Mouse (Mus musculus) stomach, embryonic 16.5 days (tissue): ENCODE results near the gene Ccdc124. TPM values are rescaled to one million over a fixed set of nuclear protein-coding genes. Genes with fewer than 3 reads are reported as not detected.

ENCODE experiments used
- ATAC-seq: fragments of 200-750 bp; cut with Nextera tagmentation; 2 replicates; pipeline ENCODE4 v1.8.0; 2017; ENCODE audit warnings: moderate number of reproducible peaks, moderate TSS enrichment; ENCODE audit not compliant: insufficient read depth, low FRiP score
- H3K27ac ChIP-seq: fragments of 300-500 bp; sonication (generic); 2 replicates; pipeline ENCODE4 v1.5.1; 2014; ENCODE audit warnings: low read length
- H3K27me3 ChIP-seq: fragments of 300-500 bp; sonication (generic); 2 replicates; pipeline ENCODE4 v1.6.1; 2014; ENCODE audit warnings: low read length, control low read depth, mixed read lengths; ENCODE audit not compliant: control insufficient read depth, insufficient read depth
- H3K36me3 ChIP-seq: fragments of 300-500 bp; sonication (generic); 2 replicates; pipeline ENCODE4 v1.6.1; 2014; ENCODE audit warnings: low read length; ENCODE audit not compliant: control insufficient read depth, insufficient read depth
- H3K4me1 ChIP-seq: fragments of 300-500 bp; sonication (generic); 2 replicates; pipeline ENCODE4 v1.6.1; 2014; ENCODE audit warnings: low read length, control low read depth, mixed read lengths; ENCODE audit not compliant: control insufficient read depth, insufficient read depth
- H3K4me2 ChIP-seq: fragments of 300-500 bp; sonication (generic); 2 replicates; pipeline ENCODE4 v1.6.1; 2014; ENCODE audit warnings: low read depth, low read length, mixed read lengths
- H3K4me3 ChIP-seq: fragments of 300-500 bp; sonication (generic); replicated peaks from 2 replicates; pipeline ENCODE4 v1.5.1; 2014; ENCODE audit warnings: mild to moderate bottlenecking, low read length
- H3K9ac ChIP-seq: fragments of 300-500 bp; sonication (generic); 2 replicates; pipeline ENCODE4 v1.6.1; 2014; ENCODE audit warnings: low read length
- H3K9me3 ChIP-seq: fragments of 300-500 bp; sonication (generic); replicated peaks from 2 replicates; pipeline ENCODE4 v1.6.1; 2016; ENCODE audit warnings: low read length, control low read depth; ENCODE audit not compliant: control insufficient read depth
- WGBS: fragments of 180-500 bp; shearing (Covaris S2); extraction: QIAGEN DNeasy Blood & Tissue Kit; methylation state at CpG from one replicate; pipeline ENCODE4 v1.1.7; 2014; 5-methylcytosine and 5-hydroxymethylcytosine counted together
- polyA plus RNA-seq: library from polyadenylated mRNA; unstranded; fragments of >200 nt; fragmentation: Nextera tagmentation; extraction: Ambion mirVana; gene quantifications from 2 replicates; pipeline ENCODE4 v1.2.1, GENCODE M21; 2015

Gene Ccdc124
- polyA plus RNA-seq, 1 experiment from 2014 or later, result 89.6 TPM

- ATAC-seq, result no peak
- H3K4me2 ChIP-seq, result no peak overlapping the region
These were observed 7.2 kb downstream of the Ccdc124 start for GRCm38 (mm10) chr8:70866566-70866965.

DNA sequence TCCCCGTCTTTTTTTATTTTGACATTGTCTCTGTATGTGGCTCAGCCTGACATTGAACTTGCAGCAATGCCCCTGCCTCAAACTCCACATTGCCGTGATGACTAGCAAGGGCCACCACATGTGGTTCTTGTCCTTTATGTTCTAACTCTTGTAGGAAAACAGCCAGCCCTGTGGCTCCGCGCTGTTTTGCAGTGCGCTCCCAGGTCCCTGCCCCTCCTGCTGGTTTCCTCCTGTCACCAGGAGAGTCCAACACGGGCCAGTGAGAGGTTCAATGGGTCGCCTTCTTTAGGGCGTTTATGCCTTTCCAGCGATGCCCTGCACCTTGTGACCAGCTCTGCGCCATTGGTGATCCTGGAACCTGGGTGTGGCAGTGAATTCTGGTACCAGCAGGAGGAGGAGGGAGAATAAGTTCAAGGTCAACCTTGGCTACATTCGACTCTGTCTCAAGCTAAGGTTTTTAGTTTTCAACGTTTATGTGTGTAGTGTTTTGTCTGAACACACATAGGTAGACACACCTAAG, 7.7 kb downstream of the Ccdc124 start:
- Histone ChIP-seq H3K4me3 (peak overlapping the region; percentile 70), H3K27me3 (peaks cover 16% of the 10 kb centered on the region), H3K4me1 (peaks cover 46% of the 10 kb centered on the region), H3K9me3 (no peaks in the 10 kb centered on the region), H3K27ac (peak overlapping the region; percentile 59), H3K36me3 (peaks cover 5% of the 10 kb centered on the region; the same call in 1 of the 2 replicates), H3K9ac (peak overlapping the region; percentile 54), H3K4me2 (peak overlapping the region; percentile 79)
- 5% methylated on average over 12 of the region's 12 CpGs for WGBS
- peak; percentile 8; the same call in 1 of the 2 replicates for ATAC-seq

More at GRCm38 (mm10) chr8:70866566-70866965, 7.2 kb downstream of the Ccdc124 start:
- no peak overlapping the region for H3K9ac ChIP-seq
- H3K4me3 ChIP-seq, result no peak overlapping the region
- 76% methylated on average over 7 of the region's 7 CpGs for WGBS
- peaks cover 16% of the 10 kb centered on the region for H3K27me3 ChIP-seq
- peaks cover 5% of the 10 kb centered on the region; the same call in 1 of the 2 replicates for H3K36me3 ChIP-seq
- peaks cover 46% of the 10 kb centered on the region for H3K4me1 ChIP-seq
- no peak overlapping the region for H3K27ac ChIP-seq
- H3K9me3 ChIP-seq, result no peaks in the 10 kb centered on the region

- H3K27ac ChIP-seq, result peak overlapping the region; percentile 86
- H3K36me3 ChIP-seq, result peaks cover 5% of the 10 kb centered on the region; the same call in 1 of the 2 replicates
- peak overlapping the region; percentile 79 for H3K4me2 ChIP-seq
- under 1% methylated on average over 46 of the region's 46 CpGs for WGBS
- H3K27me3 ChIP-seq, result peaks cover 16% of the 10 kb centered on the region
- no peaks in the 10 kb centered on the region for H3K9me3 ChIP-seq
- H3K4me1 ChIP-seq, result peaks cover 46% of the 10 kb centered on the region
- H3K4me3 ChIP-seq, result peak overlapping the region; percentile 70
- peak overlapping the region; percentile 79 for H3K9ac ChIP-seq
- peak; percentile 92 for ATAC-seq
These were observed 8.3 kb downstream of the Ccdc124 start for GRCm38 (mm10) chr8:70865350-70866000.

- Histone ChIP-seq H3K4me3 (peak overlapping the region; percentile 70), H3K27ac (peak overlapping the region; percentile 86), H3K9ac (peak overlapping the region; percentile 79), H3K4me1 (peaks cover 44% of the 10 kb centered on the region), H3K9me3 (no peaks in the 10 kb centered on the region), H3K36me3 (peaks cover 5% of the 10 kb centered on the region; the same call in 1 of the 2 replicates), H3K27me3 (peaks cover 16% of the 10 kb centered on the region), H3K4me2 (peak overlapping the region; percentile 79)
- WGBS, result 4% methylated on average over 24 of the region's 24 CpGs
- ATAC-seq, result no peak
These were observed 9.0 kb downstream of the Ccdc124 start for GRCm38 (mm10) chr8:70864712-70865221.

DNA sequence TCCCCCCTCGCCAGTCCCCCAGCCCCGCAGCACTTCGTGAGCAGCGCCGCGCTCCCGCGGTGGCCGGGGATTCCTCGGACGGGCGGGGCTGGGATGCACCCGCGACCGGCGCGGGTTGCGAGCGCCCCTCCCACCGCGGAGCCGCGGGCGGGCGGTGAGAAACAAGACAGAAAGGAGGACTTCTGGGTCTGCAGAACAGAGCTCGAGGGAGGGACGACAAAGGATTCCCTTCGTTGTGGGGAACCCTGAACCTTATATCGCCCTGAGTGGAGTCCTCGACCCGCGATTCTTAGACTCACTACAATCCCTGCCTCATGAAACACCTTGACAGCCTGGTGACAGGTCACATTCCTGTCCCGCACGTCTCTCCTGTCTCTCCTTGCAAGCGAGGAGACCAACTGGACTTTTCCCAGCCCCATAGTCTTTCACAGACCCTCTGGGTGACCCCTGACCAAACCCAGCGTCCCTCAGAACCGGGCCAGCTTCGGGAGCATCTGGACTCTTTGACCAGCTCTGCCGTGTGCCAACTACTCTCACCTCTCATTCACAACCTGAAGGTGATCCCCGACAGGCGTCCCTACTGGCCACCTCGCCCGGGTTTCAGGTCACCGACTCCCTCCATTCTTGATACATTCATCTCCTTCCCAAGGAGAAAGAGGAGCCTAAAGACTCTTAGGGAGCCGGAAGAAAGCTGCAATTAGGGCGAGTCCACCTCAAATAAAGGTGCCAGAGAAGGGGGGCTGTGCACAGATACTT, 9.6 kb downstream of the Ccdc124 start:
- Histone ChIP-seq H3K9ac (peak overlapping the region; percentile 79), H3K27ac (0 out of 2 replicates have a peak overlapping the region, but pooled peaks have one; percentile 86)
- 2% methylated on average over 46 of the region's 46 CpGs for WGBS

DNA sequence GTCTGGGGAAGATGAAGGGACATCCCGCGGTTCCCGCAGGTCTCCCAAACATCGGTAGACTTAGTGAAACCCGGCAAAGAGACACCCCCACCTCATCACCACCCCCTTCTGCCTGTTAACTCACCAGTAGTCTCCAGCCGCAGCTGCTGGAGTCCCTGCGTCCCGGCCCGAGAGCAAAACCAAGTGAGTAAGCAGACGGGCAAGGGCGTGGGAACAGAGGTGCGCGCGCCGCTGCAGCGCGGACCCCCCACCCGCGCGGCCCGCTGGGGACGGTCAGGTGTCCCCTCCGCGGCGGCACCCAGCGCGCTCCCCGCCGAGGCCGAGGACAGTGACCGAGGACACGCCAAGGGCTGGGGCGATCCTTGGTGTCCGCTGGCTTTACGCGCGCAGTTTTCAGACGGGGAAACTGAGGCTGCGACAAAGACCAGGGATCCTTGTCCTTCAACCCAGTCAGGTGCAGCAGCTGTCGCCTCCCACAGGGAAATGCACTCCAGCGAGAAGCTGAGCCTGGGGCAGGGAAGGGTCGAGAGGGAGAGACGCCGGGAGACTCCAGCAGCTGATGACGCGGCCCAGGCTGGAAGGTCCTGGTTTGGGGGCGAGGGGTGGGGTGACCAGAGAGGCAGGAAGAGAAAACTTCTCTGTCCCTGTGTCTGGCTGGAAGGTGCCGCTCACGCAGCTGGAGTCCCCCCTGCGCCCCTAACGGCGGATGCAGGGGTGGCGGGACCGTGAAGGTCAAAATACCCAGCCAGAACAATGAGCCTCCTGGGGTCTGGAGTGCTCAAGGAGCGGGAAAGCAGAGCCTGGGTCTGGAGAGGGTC, 10.7 kb downstream of the Ccdc124 start, which contains the start of gene Kcnn1:
Gene Kcnn1 (minus strand): TSS at position 435 of the 818 bp plus-strand sequence.
- no peak for ATAC-seq
- Histone ChIP-seq H3K27ac (no peak within 1 kb of the TSS), H3K27me3 (peaks cover 16% of the 10 kb centered on the region), H3K9me3 (no peaks in the 10 kb centered on the region), H3K4me3 (peak within 1 kb of the TSS; percentile 70), H3K9ac (peak within 1 kb of the TSS; percentile 79), H3K36me3 (peaks cover 2% of the 10 kb centered on the region; the same call in 1 of the 2 replicates), H3K4me1 (peaks cover 28% of the 10 kb centered on the region), H3K4me2 (peak within 1 kb of the TSS; percentile 79)
- 2% methylated on average over 55 of the region's 55 CpGs for WGBS

More for the DNA sequence above, 9.6 kb downstream of the Ccdc124 start:
- Histone ChIP-seq H3K27me3 (peaks cover 16% of the 10 kb centered on the region), H3K4me2 (peak overlapping the region; percentile 79), H3K36me3 (peaks cover 5% of the 10 kb centered on the region; the same call in 1 of the 2 replicates), H3K9me3 (no peaks in the 10 kb centered on the region), H3K4me3 (peak overlapping the region; percentile 70), H3K4me1 (peaks cover 39% of the 10 kb centered on the region)
- ATAC-seq, result no peak

- H3K27me3 ChIP-seq, result peaks cover 7% of the 10 kb centered on the region
- ATAC-seq, result no peak
- peak overlapping the region; percentile 83; the same call in 1 of the 2 replicates for H3K4me2 ChIP-seq
- H3K27ac ChIP-seq, result no peak overlapping the region
- no peaks in the 10 kb centered on the region for H3K36me3 ChIP-seq
- peaks cover 13% of the 10 kb centered on the region for H3K4me1 ChIP-seq
- H3K9ac ChIP-seq, result peak overlapping the region; percentile 74; the same call in 1 of the 2 replicates
- H3K9me3 ChIP-seq, result no peaks in the 10 kb centered on the region
- 18% methylated on average over 4 of the region's 4 CpGs for WGBS
- no peak overlapping the region for H3K4me3 ChIP-seq
These were observed 16.2 kb downstream of the Ccdc124 start for GRCm38 (mm10) chr8:70857516-70857915.

DNA sequence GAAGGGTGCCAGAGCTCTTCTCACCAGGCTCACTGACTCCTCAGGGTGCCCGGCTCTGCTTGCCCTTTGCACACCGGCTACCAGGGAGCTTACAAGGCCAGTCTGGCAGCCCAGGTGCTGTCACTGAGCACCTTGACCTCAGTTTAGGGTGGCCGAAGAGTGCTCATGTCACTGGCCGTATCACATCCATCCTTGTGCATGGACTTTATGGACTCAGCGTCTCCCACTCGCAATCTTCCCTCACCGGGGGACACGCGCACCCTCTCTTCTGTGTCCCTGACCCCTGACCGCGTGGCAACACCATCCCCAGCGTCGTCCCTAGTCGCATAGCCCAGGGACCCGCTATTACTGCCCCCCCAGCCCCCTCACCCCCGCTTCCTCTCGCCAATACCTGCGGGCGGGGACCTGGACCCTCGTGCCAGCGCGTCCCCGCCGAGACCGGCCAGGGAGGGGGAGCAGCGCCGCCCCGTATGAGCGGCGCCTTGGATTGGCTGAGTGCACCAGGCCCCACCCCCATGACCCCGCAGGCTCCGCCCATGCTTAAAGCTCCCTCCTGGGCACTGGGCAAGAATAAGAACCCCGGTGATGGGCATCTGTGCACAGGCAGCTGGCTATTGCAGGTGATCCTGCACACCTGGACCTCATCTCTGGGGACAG, 17.1 kb downstream of the Ccdc124 start:
- H3K4me3 ChIP-seq, result peak overlapping the region; percentile 53
- WGBS, result 5% methylated on average over 33 of the region's 33 CpGs

More for the DNA sequence above, 17.1 kb downstream of the Ccdc124 start:
- no peak overlapping the region for H3K27ac ChIP-seq
- H3K9ac ChIP-seq, result peak overlapping the region; percentile 74
- H3K4me2 ChIP-seq, result peak overlapping the region; percentile 83
- no peaks in the 10 kb centered on the region for H3K9me3 ChIP-seq
- ATAC-seq, result peak; percentile 79
- H3K36me3 ChIP-seq, result no peaks in the 10 kb centered on the region
- H3K4me1 ChIP-seq, result peaks cover 13% of the 10 kb centered on the region
- no peaks in the 10 kb centered on the region for H3K27me3 ChIP-seq
